Mouse (Mus musculus) thymus, postnatal 36 days (tissue): ENCODE measurements at regions not wholly inside any gene's neighbourhood (a gene's known extent, or its start where the extent isn't known, plus 50 kb on each side); places are given as distances from the start of the nearest gene placed in this dataset.

ENCODE experiments used
- DNase-seq, 2 experiments: peaks; one replicate each; pipeline ENCODE4 v3.0.0; 2022; ENCODE audit warnings: mixed read lengths in 2 of 2

GRCm38 (mm10) chr11:64663166-64663565 lies 226.7 kb upstream of the F930015N05Rik start:
- DNase-seq, result no peak

GRCm38 (mm10) chr11:64667010-64667409 lies 230.6 kb upstream of the F930015N05Rik start:
- no peak for DNase-seq

- no peak for DNase-seq
Observed at GRCm38 (mm10) chr11:64667521-64667920, 231.1 kb upstream of the F930015N05Rik start.

GRCm38 (mm10) chr11:64671898-64672297 lies 235.4 kb upstream of the F930015N05Rik start:
- DNase-seq, result no peak

GRCm38 (mm10) chr11:64673546-64673945 lies 237.1 kb upstream of the F930015N05Rik start:
- no peak for DNase-seq

- no peak for DNase-seq
Observed at GRCm38 (mm10) chr11:64703776-64704175, 267.3 kb upstream of the F930015N05Rik start.

- DNase-seq, result no peak
Observed at GRCm38 (mm10) chr11:64711801-64712200, 267.0 kb upstream of the Elac2 start.

GRCm38 (mm10) chr11:64715182-64715581 lies 263.7 kb upstream of the Elac2 start:
- no peak for DNase-seq

GRCm38 (mm10) chr11:64718316-64719085 lies 260.3 kb upstream of the Elac2 start:
- peak; percentile 56 to 66 for DNase-seq

GRCm38 (mm10) chr11:64726249-64726648 lies 252.6 kb upstream of the Elac2 start:
- DNase-seq, result no peak

- no peak for DNase-seq
Observed at GRCm38 (mm10) chr11:64727841-64728421, 250.9 kb upstream of the Elac2 start.

- DNase-seq, result no peak
Observed at GRCm38 (mm10) chr11:64738948-64739347, 239.9 kb upstream of the Elac2 start.

- DNase-seq, result no peak
Observed at GRCm38 (mm10) chr11:64743753-64744152, 235.1 kb upstream of the Elac2 start.

GRCm38 (mm10) chr11:64746146-64746545 lies 232.7 kb upstream of the Elac2 start:
- no peak for DNase-seq

- no peak for DNase-seq
Observed at GRCm38 (mm10) chr11:64749976-64750375, 228.9 kb upstream of the Elac2 start.

GRCm38 (mm10) chr11:64752299-64752698 lies 226.5 kb upstream of the Elac2 start:
- DNase-seq, result peak; percentile 18 to 39

- no peak for DNase-seq
Observed at GRCm38 (mm10) chr11:64752816-64753215, 226.0 kb upstream of the Elac2 start.

GRCm38 (mm10) chr11:64754076-64754475 lies 224.8 kb upstream of the Elac2 start:
- peak; percentile 8 to 23 for DNase-seq

GRCm38 (mm10) chr11:64755563-64755962 lies 223.3 kb upstream of the Elac2 start:
- peak; percentile 36 to 55 for DNase-seq

GRCm38 (mm10) chr11:64760626-64761025 lies 218.2 kb upstream of the Elac2 start:
- peak; percentile 30 to 42 for DNase-seq

GRCm38 (mm10) chr11:64762755-64763154 lies 216.1 kb upstream of the Elac2 start:
- DNase-seq, result no peak

GRCm38 (mm10) chr11:64764056-64764455 lies 214.8 kb upstream of the Elac2 start:
- DNase-seq, result no peak

- no peak for DNase-seq
Observed at GRCm38 (mm10) chr11:64776691-64777090, 202.1 kb upstream of the Elac2 start.
